ENCODE assay signal across 8 mouse cellular contexts in genomic region chr11:100574708-100575483, GRCm38 (mm10). TPM values are rescaled to one million over a fixed set of nuclear protein-coding genes. Genes with fewer than 3 reads are reported as not detected.
DNase-seq lines count a peak whose midpoint lies in the region; ATAC-seq and TF ChIP-seq lines count a peak whose summit lies in the region.

Cnp (plus strand) TSS chr11:100574904.

- H3K27me3 ChIP-seq in C2C12 (ENCODE audit: control insufficient read depth, insufficient read depth, insufficient read length), result no peaks in the 10 kb centered on the region
- no peaks in the 10 kb centered on the region for H3K27me3 ChIP-seq in heart, embryonic 14.5 days (ENCODE audit: control insufficient read depth, insufficient read depth, low read length)
- peaks cover 12% of the 10 kb centered on the region for H3K27me3 ChIP-seq in liver, embryonic 12.5 days (replicated peaks)
- no peaks in the 10 kb centered on the region; the same call in 1 of the 2 replicates for H3K27me3 ChIP-seq in stomach, embryonic 14.5 days (ENCODE audit: control insufficient read depth, insufficient read depth, low read length)

- ATAC-seq in erythroid progenitor cell, adult 5-6 weeks (replicated peaks; ENCODE audit: low FRiP score, poor library complexity, severe bottlenecking), result peak; percentile 52
- ATAC-seq in heart, embryonic 14.5 days (ENCODE audit: insufficient number of reproducible peaks, insufficient read depth, low FRiP score, low read depth), result peak; percentile 71
- ATAC-seq in liver, embryonic 12.5 days, result peak; percentile 61
- peak; percentile 59 for ATAC-seq in stomach, embryonic 14.5 days (ENCODE audit: insufficient number of reproducible peaks, insufficient read depth, low FRiP score, low read depth)

- peak; percentile 92 for DNase-seq in kidney, postnatal 10 days
- DNase-seq in naive thymus-derived CD4-positive, alpha-beta T cell, adult 2 months (ENCODE audit: low read depth), result peak; percentile 85

- H3K79me2 ChIP-seq in C2C12 (ENCODE audit: control insufficient read depth, insufficient read depth), result no peaks in the 10 kb centered on the region

- no peaks in the 10 kb centered on the region for H3K79me3 ChIP-seq in C2C12 (ENCODE audit: low read depth)

- H3K9me3 ChIP-seq in heart, embryonic 14.5 days (ENCODE audit: control insufficient read depth, low read length), result no peaks in the 10 kb centered on the region
- H3K9me3 ChIP-seq in liver, embryonic 12.5 days (replicated peaks), result no peaks in the 10 kb centered on the region
- no peaks in the 10 kb centered on the region for H3K9me3 ChIP-seq in stomach, embryonic 14.5 days (ENCODE audit: control insufficient read depth, low read depth, low read length)

- peak within 1 kb of the TSS; percentile 72 for H3K4me2 ChIP-seq in heart, embryonic 14.5 days (ENCODE audit: low read length)
- peak within 1 kb of the TSS; percentile 88 for H3K4me2 ChIP-seq in liver, embryonic 12.5 days
- peak within 1 kb of the TSS; percentile 72 for H3K4me2 ChIP-seq in stomach, embryonic 14.5 days (replicated peaks; ENCODE audit: low read depth, low read length)

- H3K9ac ChIP-seq in heart, embryonic 14.5 days (ENCODE audit: low read length), result peak within 1 kb of the TSS; percentile 80
- peak within 1 kb of the TSS; percentile 69 for H3K9ac ChIP-seq in liver, embryonic 12.5 days
- H3K9ac ChIP-seq in stomach, embryonic 14.5 days (replicated peaks; ENCODE audit: low read depth, low read length), result peak within 1 kb of the TSS; percentile 40

- H3ac ChIP-seq in C2C12 (ENCODE audit: control insufficient read depth, insufficient read length, low read depth), result peak within 1 kb of the TSS; percentile 89

- 1% methylated on average over 47 of the region's 47 CpGs for WGBS in heart, embryonic 14.5 days
- 1% methylated on average over 47 of the region's 47 CpGs for WGBS in liver, embryonic 12.5 days (ENCODE audit: insufficient replicate concordance)
- 2% methylated on average over 47 of the region's 47 CpGs for WGBS in stomach, embryonic 14.5 days

- H3K36me3 ChIP-seq in C2C12 (ENCODE audit: control insufficient read depth, insufficient read depth), result peaks cover 17% of the 10 kb centered on the region
- peaks cover 15% of the 10 kb centered on the region for H3K36me3 ChIP-seq in heart, embryonic 14.5 days (ENCODE audit: control insufficient read depth, insufficient read depth, low read length)
- H3K36me3 ChIP-seq in liver, embryonic 12.5 days, result peaks cover 16% of the 10 kb centered on the region
- peaks cover 9% of the 10 kb centered on the region; the same call in 1 of the 2 replicates for H3K36me3 ChIP-seq in stomach, embryonic 14.5 days (ENCODE audit: control insufficient read depth, insufficient read depth, low read length)

- TF ChIP-seq CTCF in C2C12 (IDR thresholded peaks at IDR 0.05; ENCODE audit: control insufficient read depth, insufficient read depth, insufficient read length), result no peak
- no peak for TF ChIP-seq CTCF in bone marrow macrophage, adult 2 months (IDR thresholded peaks at IDR 0.05; ENCODE audit: low read depth, low read length)

- no peak for TF ChIP-seq POLR2A in bone marrow macrophage, adult 2 months (IDR thresholded peaks at IDR 0.05; ENCODE audit: borderline replicate concordance, low read depth, low read length)

- peak within 1 kb of the TSS; percentile 72 for H3K27ac ChIP-seq in bone marrow macrophage, adult 2 months (ENCODE audit: insufficient read depth, low read depth, low read length)
- H3K27ac ChIP-seq in heart, embryonic 14.5 days (replicated peaks in 1 of 2; ENCODE audit: control insufficient read depth in 1 of 2, insufficient read depth in 1 of 2, low read depth in 2 of 2, low read length in 2 of 2), result peak within 1 kb of the TSS; percentile 55 to 66; a peak in 3 of 4 replicates
- H3K27ac ChIP-seq in liver, embryonic 12.5 days, result peak within 1 kb of the TSS; percentile 45; the same call in 1 of the 2 replicates
- H3K27ac ChIP-seq in stomach, embryonic 14.5 days (ENCODE audit: low read length), result peak within 1 kb of the TSS; percentile 71; the same call in 1 of the 2 replicates

- H3K4me1 ChIP-seq in bone marrow macrophage, adult 2 months (ENCODE audit: control insufficient read depth, insufficient read depth, low read length), result peaks cover 6% of the 10 kb centered on the region
- peaks cover 13 to 16% of the 10 kb centered on the region in 2 experiments for H3K4me1 ChIP-seq in heart, embryonic 14.5 days (ENCODE audit: control insufficient read depth in 2 of 2, insufficient read depth in 2 of 2, low read length in 2 of 2)
- H3K4me1 ChIP-seq in liver, embryonic 12.5 days, result peaks cover 42% of the 10 kb centered on the region
- peaks cover 4% of the 10 kb centered on the region; the same call in 1 of the 2 replicates for H3K4me1 ChIP-seq in stomach, embryonic 14.5 days (ENCODE audit: control insufficient read depth, insufficient read depth, low read length)

- peak within 1 kb of the TSS; percentile 40 for H3K4me3 ChIP-seq in C2C12 (ENCODE audit: insufficient read depth, poor library complexity, severe bottlenecking)
- peak within 1 kb of the TSS; percentile 90 for H3K4me3 ChIP-seq in bone marrow macrophage, adult 2 months (ENCODE audit: insufficient read depth, low read length)
- peak within 1 kb of the TSS; percentile 77 to 82 for H3K4me3 ChIP-seq in heart, embryonic 14.5 days (ENCODE audit: control insufficient read depth in 1 of 2, insufficient read depth in 1 of 2, low read depth in 1 of 2, low read length in 2 of 2)
- peak within 1 kb of the TSS; percentile 70 for H3K4me3 ChIP-seq in liver, embryonic 12.5 days
- H3K4me3 ChIP-seq in stomach, embryonic 14.5 days (ENCODE audit: low read depth, low read length), result peak within 1 kb of the TSS; percentile 68

TF ChIP-seq in C2C12, 6 proteins besides CTCF, POLR2A, EP300 and RAD21:
- TF ChIP-seq MYOG (IDR thresholded peaks at IDR 0.05; ENCODE audit: control insufficient read depth, extremely low read depth, insufficient read length), result no peak

RNA-seq across cellular contexts. Expression of gene Cnp, which starts in this region (rescaled TPM):
- polyA plus RNA-seq in C2C12 (2012; fragmentation: generic; extraction: Trizol), result 10.2 TPM
- polyA plus RNA-seq in bone marrow macrophage, adult 2 months (2012; ENCODE audit: insufficient read depth, insufficient read length, missing spikeins), result 40.3 and 41.2 TPM in 2 replicates
- total RNA-seq in erythroid progenitor cell, adult 5-6 weeks (2015; ENCODE audit: low replicate concordance), result 3.6 and 23.1 TPM in 2 replicates
- total RNA-seq in erythroid progenitor cell, adult 5-6 weeks (2017; ENCODE audit: low replicate concordance), result 14.1 and 14.4 TPM in 2 replicates
- polyA plus RNA-seq in heart, embryonic 14.5 days (2014; fragmentation: Nextera tagmentation; extraction: Ambion mirVana), result 19.2 and 20.8 TPM in 2 replicates
- 12.9 and 15.1 TPM in 2 replicates for polyA plus RNA-seq in liver, embryonic 12.5 days (2016; fragmentation: Nextera tagmentation; extraction: Ambion mirVana)
- 35.9 TPM in 2 replicates for polyA plus RNA-seq in stomach, embryonic 14.5 days (2014; fragmentation: Nextera tagmentation; extraction: Ambion mirVana)

Comparison
In these comparisons a context has a peak if more than half of its experiments do, and no peak if none do; other contexts are left out.
1. Peak in every context shown above with its lines: DNase-seq, ATAC-seq, H3K4me3 ChIP-seq and H3K27ac ChIP-seq.
2. H3K4me3 ChIP-seq: peak in every context shown above with its lines; median percentile 90 in bone marrow macrophage, adult 2 months; 80 in heart, embryonic 14.5 days; 70 in liver, embryonic 12.5 days; 68 in stomach, embryonic 14.5 days; 40 in C2C12.